Mouse (Mus musculus) CH12.LX (cell line): ENCODE results near the gene Spryd3.

Source experiments
- CHD2 ChIP-seq: IDR thresholded peaks from 2 replicates; pipeline ENCODE4 v1.6.1; 2011; ENCODE audit warnings: low read length, improper control_type of control experiment
- CTCF ChIP-seq, 2 experiments: IDR thresholded peaks in 1 of 2; conservative IDR thresholded peaks in 1 of 2; 2 replicates each; pipeline ENCODE4 v1.5.1; 2011 to 2012; ENCODE audit warnings: low read depth in 2 of 2, low read length in 2 of 2, improper control_type of control experiment in 1 of 2, inconsistent platforms in 1 of 2, mild to moderate bottlenecking in 1 of 2, moderate library complexity in 1 of 2
- HCFC1 ChIP-seq: IDR thresholded peaks from 2 replicates; pipeline ENCODE4 v1.6.1; 2012; ENCODE audit warnings: low read depth, mild to moderate bottlenecking, inconsistent platforms, low read length, improper control_type of control experiment
- IRF4 ChIP-seq: IDR thresholded peaks from 2 replicates; pipeline ENCODE4 v1.6.1; 2014; ENCODE audit warnings: low read depth, mild to moderate bottlenecking, inconsistent platforms, low read length, improper control_type of control experiment
- MAX ChIP-seq: IDR thresholded peaks from 2 replicates; pipeline ENCODE4 v1.6.1; 2011; ENCODE audit warnings: low read length, improper control_type of control experiment
- MEF2A ChIP-seq: IDR thresholded peaks from 2 replicates; pipeline ENCODE4 v1.6.1; 2014; ENCODE audit warnings: low read depth, mild to moderate bottlenecking, inconsistent platforms, low read length, improper control_type of control experiment, borderline replicate concordance
- MXI1 ChIP-seq: IDR thresholded peaks from 2 replicates; pipeline ENCODE4 v1.6.1; 2011; ENCODE audit warnings: mild to moderate bottlenecking, low read depth, low read length, improper control_type of control experiment
- NRF1 ChIP-seq: IDR thresholded peaks from 2 replicates; pipeline ENCODE4 v1.6.1; 2014; ENCODE audit warnings: low read depth, mild to moderate bottlenecking, inconsistent platforms, low read length, improper control_type of control experiment, moderate library complexity
- POLR2A ChIP-seq: IDR thresholded peaks from 2 replicates; pipeline ENCODE4 v1.6.1; 2011; ENCODE audit warnings: low read depth, mild to moderate bottlenecking, improper control_type of control experiment, low read length
- RAD21 ChIP-seq: IDR thresholded peaks from 2 replicates; pipeline ENCODE4 v1.6.1; 2011; ENCODE audit warnings: low read depth, mild to moderate bottlenecking, low read length, improper control_type of control experiment, moderate library complexity
- ZKSCAN1 ChIP-seq: IDR thresholded peaks from 2 replicates; pipeline ENCODE4 v1.6.1; 2012; ENCODE audit warnings: low read depth, inconsistent platforms, low read length, improper control_type of control experiment, borderline replicate concordance

DNA sequence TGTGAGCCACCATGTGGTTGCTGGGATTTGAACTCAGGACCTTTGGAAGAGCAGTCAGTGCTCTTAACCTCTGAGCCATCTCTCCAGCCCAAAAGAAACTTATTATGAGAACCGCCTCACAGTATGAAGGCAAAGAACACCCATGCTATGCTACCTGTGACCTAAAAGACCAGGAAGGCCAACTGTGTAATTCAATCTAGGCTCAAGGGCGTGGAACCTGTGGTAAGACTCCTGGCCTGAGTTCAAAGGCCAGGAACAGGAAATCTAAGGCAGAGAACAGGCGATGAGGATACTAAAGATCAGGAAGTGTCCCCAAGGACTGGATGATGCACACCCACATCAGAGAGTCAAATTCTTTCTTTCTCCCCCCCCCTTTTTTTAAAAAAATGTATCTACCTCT, 37.5 kb upstream of the Spryd3 start:
- TF ChIP-seq CTCF (conservative IDR thresholded peaks at IDR 0.05 in 1 of 2, IDR thresholded peaks at IDR 0.05 in 1 of 2; ENCODE audit: low read depth in 2 of 2, low read length in 2 of 2) (no peak), IRF4 (no peak), POLR2A (no peak), RAD21 (no peak), NRF1 (no peak), MEF2A (no peak), ZKSCAN1 (no peak), CHD2 (no peak), MAX (no peak), MXI1 (no peak), HCFC1 (no peak)
